Comparison of ENCODE assay signal across 23 mouse cellular contexts in the genomic region with DNA sequence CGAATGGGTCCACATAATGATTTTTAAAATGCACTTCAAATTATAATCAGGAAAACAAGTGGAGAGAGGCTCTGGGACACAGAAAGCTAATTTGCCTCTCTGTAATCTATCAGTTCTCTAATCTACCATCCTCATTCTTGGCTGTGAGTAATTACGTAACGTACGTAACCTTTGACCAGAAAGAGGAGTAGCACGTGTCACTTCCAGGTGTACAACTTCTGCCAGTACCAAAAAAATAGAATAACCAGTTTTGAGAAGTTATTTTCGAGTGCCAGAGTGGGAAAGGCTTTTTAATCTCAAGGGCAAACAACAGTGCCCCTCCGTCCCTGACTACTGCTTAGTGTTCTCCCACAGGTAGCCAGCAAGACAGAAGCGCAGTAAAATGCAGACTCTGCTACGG.
DNase-seq lines count a peak whose midpoint lies in the region; ATAC-seq and TF ChIP-seq lines count a peak whose summit lies in the region.
"Had no signal": no experiment of that assay in that cellular context is flagged by ENCODE, and none has a peak within 500 bp of the region (broad histone marks: within the 10 kb centered on the region; RNA-seq: fewer than 3 reads in every experiment).

No protein-coding gene starts in this region.

- DNase-seq in kidney, adult 11 months = peak; percentile 42
- no peak for DNase-seq in kidney, postnatal 14 days
- DNase-seq in liver, embryonic 14.5 days (ENCODE audit: low read depth in 3 of 3, low spot score in 3 of 3) = no peak
- DNase-seq in liver, embryonic 11.5 days (ENCODE audit: low spot score) = no peak
- no peak for DNase-seq in thymus, postnatal 14 days
- DNase-seq: adrenal gland, postnatal 25 days; cerebellum, adult 8-10 months; cerebellum, postnatal 36 days; embryo, embryonic 11 days; heart, postnatal 4 days; layer of hippocampus, adult 9-11 months; left cerebral cortex, postnatal 4 days; retina, postnatal 1 day; right cerebral cortex, postnatal 25 days; thymus, postnatal 25 days had no signal

- no peak overlapping the region for H3K9ac ChIP-seq in liver, embryonic 14.5 days (replicated peaks)
- H3K9ac ChIP-seq in liver, embryonic 11.5 days (ENCODE audit: low read depth, low read length) = no peak overlapping the region
- H3K9ac ChIP-seq in intestine, embryonic 15.5 days = no peak overlapping the region
- H3K9ac ChIP-seq: embryonic facial prominence, embryonic 13.5 days; hindbrain, embryonic 14.5 days; limb, embryonic 15.5 days; midbrain, embryonic 13.5 days had no signal

- TF ChIP-seq EP300 in liver, embryonic 14.5 days (IDR thresholded peaks at IDR 0.05; ENCODE audit: low read depth) = no peak

- no peaks in the 10 kb centered on the region for H3K27me3 ChIP-seq in liver, embryonic 14.5 days (ENCODE audit: control insufficient read depth, insufficient read depth, low read length)
- H3K27me3 ChIP-seq in liver, embryonic 11.5 days (replicated peaks; ENCODE audit: control insufficient read depth, insufficient read depth, low read length) = no peaks in the 10 kb centered on the region
- no peaks in the 10 kb centered on the region for H3K27me3 ChIP-seq in intestine, embryonic 15.5 days (replicated peaks)
- H3K27me3 ChIP-seq in small intestine, adult 2 months (ENCODE audit: control insufficient read depth, insufficient read depth, low read length) = no peaks in the 10 kb centered on the region
- H3K27me3 ChIP-seq: limb, embryonic 15.5 days; midbrain, embryonic 13.5 days had no signal

- ATAC-seq in liver, embryonic 14.5 days (ENCODE audit: insufficient read depth) = peak; percentile 29; the same call in 1 of the 2 replicates
- no peak for ATAC-seq in liver, embryonic 11.5 days (replicated peaks; ENCODE audit: low FRiP score)
- ATAC-seq in intestine, embryonic 15.5 days = peak; percentile 37; the same call in 1 of the 2 replicates
- ATAC-seq: inflammation-experienced regulatory T-cells, adult 6 months; midbrain, embryonic 13.5 days had no signal

- H3K4me2 ChIP-seq in liver, embryonic 14.5 days (ENCODE audit: low read depth) = no peak overlapping the region
- no peak overlapping the region for H3K4me2 ChIP-seq in liver, embryonic 11.5 days
- H3K4me2 ChIP-seq in intestine, embryonic 15.5 days (replicated peaks) = no peak overlapping the region
- H3K4me2 ChIP-seq: embryonic facial prominence, embryonic 13.5 days; hindbrain, embryonic 14.5 days; limb, embryonic 15.5 days; midbrain, embryonic 13.5 days had no signal

- WGBS in liver, embryonic 14.5 days (ENCODE audit: insufficient replicate concordance) = 54% methylated on average over 9 of the region's 9 CpGs
- 64% methylated on average over 9 of the region's 9 CpGs for WGBS in liver, embryonic 11.5 days
- 59% methylated on average over 9 of the region's 9 CpGs for WGBS in intestine, embryonic 15.5 days
- 37% methylated on average over 9 of the region's 9 CpGs for WGBS in small intestine, adult 2 months

- H3K4me1 ChIP-seq in liver, embryonic 14.5 days (replicated peaks; ENCODE audit: control insufficient read depth in 2 of 2, insufficient read depth in 2 of 2, low read length in 1 of 2) = peaks cover 5 to 32% of the 10 kb centered on the region in 2 experiments; a peak in 3 of 4 replicates
- H3K4me1 ChIP-seq in liver, embryonic 11.5 days (replicated peaks; ENCODE audit: control insufficient read depth, insufficient read depth, low read length) = peaks cover 12% of the 10 kb centered on the region
- H3K4me1 ChIP-seq in intestine, embryonic 15.5 days (replicated peaks) = peaks cover 5% of the 10 kb centered on the region; the same call in 1 of the 2 replicates
- H3K4me1 ChIP-seq in small intestine, adult 2 months (ENCODE audit: control insufficient read depth, insufficient read depth, insufficient read length, low read length) = peaks cover 21% of the 10 kb centered on the region

- no peak for TF ChIP-seq CTCF in liver, embryonic 14.5 days (IDR thresholded peaks at IDR 0.05; ENCODE audit: low read depth)
- no peak for TF ChIP-seq CTCF in small intestine, adult 2 months (IDR thresholded peaks at IDR 0.05; ENCODE audit: extremely low read depth, insufficient read length, insufficient replicate concordance, low read depth, low read length)

- H3K27ac ChIP-seq in liver, embryonic 14.5 days = no peak overlapping the region
- H3K27ac ChIP-seq in liver, embryonic 11.5 days (ENCODE audit: low read depth, low read length) = no peak overlapping the region
- no peak overlapping the region for H3K27ac ChIP-seq in intestine, embryonic 15.5 days
- peak overlapping the region; percentile 92 for H3K27ac ChIP-seq in small intestine, adult 2 months (ENCODE audit: insufficient read depth, low read depth, low read length)
- H3K27ac ChIP-seq: embryonic facial prominence, embryonic 13.5 days; hindbrain, embryonic 14.5 days; limb, embryonic 15.5 days; midbrain, embryonic 13.5 days had no signal

- no peaks in the 10 kb centered on the region for H3K36me3 ChIP-seq in liver, embryonic 14.5 days (replicated peaks; ENCODE audit: control insufficient read depth, insufficient read depth, low read depth)
- H3K36me3 ChIP-seq in liver, embryonic 11.5 days (ENCODE audit: control insufficient read depth, insufficient read depth, low read length) = no peaks in the 10 kb centered on the region
- H3K36me3 ChIP-seq in intestine, embryonic 15.5 days = no peaks in the 10 kb centered on the region
- no peaks in the 10 kb centered on the region for H3K36me3 ChIP-seq in small intestine, adult 2 months (ENCODE audit: control insufficient read depth, insufficient read depth, low read length)
- H3K36me3 ChIP-seq: embryonic facial prominence, embryonic 13.5 days; heart, embryonic 10.5 days; limb, embryonic 15.5 days; midbrain, embryonic 13.5 days had no signal

- H3K4me3 ChIP-seq in liver, embryonic 14.5 days (ENCODE audit: insufficient read depth in 1 of 2, low read depth in 2 of 2, low read length in 2 of 2) = no peak overlapping the region
- no peak overlapping the region for H3K4me3 ChIP-seq in liver, embryonic 11.5 days (ENCODE audit: low read depth, low read length)
- H3K4me3 ChIP-seq in intestine, embryonic 15.5 days (replicated peaks) = no peak overlapping the region
- no peak overlapping the region for H3K4me3 ChIP-seq in small intestine, adult 2 months (ENCODE audit: low read depth, low read length)
- H3K4me3 ChIP-seq: embryonic facial prominence, embryonic 13.5 days; heart, embryonic 10.5 days; limb, embryonic 15.5 days; midbrain, embryonic 13.5 days had no signal

- TF ChIP-seq POLR2A in small intestine, adult 2 months (IDR thresholded peaks at IDR 0.05; ENCODE audit: low read depth, low read length) = no peak

- H3K9me3 ChIP-seq in liver, embryonic 14.5 days (ENCODE audit: control insufficient read depth, low read length) = no peaks in the 10 kb centered on the region
- H3K9me3 ChIP-seq in liver, embryonic 11.5 days (ENCODE audit: control insufficient read depth, low read length) = no peaks in the 10 kb centered on the region
- no peaks in the 10 kb centered on the region for H3K9me3 ChIP-seq in intestine, embryonic 15.5 days
- H3K9me3 ChIP-seq: embryonic facial prominence, embryonic 13.5 days; heart, embryonic 10.5 days; limb, embryonic 15.5 days; midbrain, embryonic 13.5 days had no signal
